Mouse (Mus musculus) midbrain, embryonic 10.5 days (tissue): ENCODE results near the gene Cabcoco1. TPM values are rescaled to one million over a fixed set of nuclear protein-coding genes. Genes with fewer than 3 reads are reported as not detected.

Source experiments
- DNase-seq: peaks from one replicate; pipeline ENCODE4 v3.0.0-alpha.2; 2017; ENCODE audit warnings: low spot score
- H3K27ac ChIP-seq: fragments of 300-500 bp; sonication (generic); replicated peaks from 2 replicates; pipeline ENCODE4 v1.5.1; 2016; ENCODE audit warnings: mild to moderate bottlenecking
- H3K27me3 ChIP-seq: fragments of 300-500 bp; sonication (generic); 2 replicates; pipeline ENCODE4 v1.6.1; 2016; ENCODE audit warnings: low read depth, mild to moderate bottlenecking; ENCODE audit not compliant: poor library complexity, severe bottlenecking
- H3K36me3 ChIP-seq: fragments of 300-500 bp; sonication (generic); 2 replicates; pipeline ENCODE4 v1.6.1; 2016; ENCODE audit warnings: mild to moderate bottlenecking, moderate library complexity
- H3K4me1 ChIP-seq: fragments of 300-500 bp; sonication (generic); 2 replicates; pipeline ENCODE4 v1.6.1; 2016
- H3K4me3 ChIP-seq: fragments of 300-500 bp; sonication (generic); 2 replicates; pipeline ENCODE4 v1.5.1; 2016; ENCODE audit warnings: mild to moderate bottlenecking, moderate library complexity
- H3K9me3 ChIP-seq: fragments of 300-500 bp; sonication (generic); replicated peaks from 2 replicates; pipeline ENCODE4 v1.6.1; 2016; ENCODE audit warnings: mild to moderate bottlenecking
- WGBS: fragments of 180-500 bp; shearing (Covaris S2); methylation state at CpG from one replicate; pipeline ENCODE4 v1.1.7; 2016; 5-methylcytosine and 5-hydroxymethylcytosine counted together
- polyA plus RNA-seq: library from polyadenylated mRNA; unstranded; fragments of >200 nt; fragmentation: Nextera tagmentation; extraction: Ambion mirVana; gene quantifications from 2 replicates; pipeline ENCODE4 v1.2.1, GENCODE M21; 2016

Gene Cabcoco1
- polyA plus RNA-seq, 1 experiment from 2014 or later: not detected

DNA sequence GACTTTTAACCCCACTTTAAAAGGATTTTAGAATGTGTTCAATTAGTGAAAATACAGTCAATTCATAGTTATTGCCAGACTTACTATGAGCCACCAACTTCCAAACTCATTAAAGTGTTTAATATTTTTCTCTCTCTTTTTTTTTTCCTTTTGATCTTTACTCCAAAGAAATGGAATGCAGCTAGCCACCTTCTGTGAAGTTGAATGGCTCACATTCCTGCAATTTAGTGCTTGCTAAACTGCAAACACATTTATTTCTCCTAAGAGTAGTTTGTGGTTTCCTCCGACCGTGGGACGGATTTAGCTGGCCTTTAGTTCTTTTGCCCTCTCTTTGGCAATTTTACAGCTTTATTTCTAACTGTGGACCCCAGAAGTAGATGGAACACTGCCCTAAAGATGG is 1.4 kb upstream of the Cabcoco1 start:
- WGBS: 79% methylated on average over 3 of the region's 3 CpGs
- Histone ChIP-seq H3K4me3 (no peak overlapping the region), H3K36me3 (no peaks in the 10 kb centered on the region), H3K4me1 (peaks cover 26% of the 10 kb centered on the region), H3K9me3 (no peaks in the 10 kb centered on the region), H3K27me3 (no peaks in the 10 kb centered on the region), H3K27ac (no peak overlapping the region)
- no peak for DNase-seq

DNA sequence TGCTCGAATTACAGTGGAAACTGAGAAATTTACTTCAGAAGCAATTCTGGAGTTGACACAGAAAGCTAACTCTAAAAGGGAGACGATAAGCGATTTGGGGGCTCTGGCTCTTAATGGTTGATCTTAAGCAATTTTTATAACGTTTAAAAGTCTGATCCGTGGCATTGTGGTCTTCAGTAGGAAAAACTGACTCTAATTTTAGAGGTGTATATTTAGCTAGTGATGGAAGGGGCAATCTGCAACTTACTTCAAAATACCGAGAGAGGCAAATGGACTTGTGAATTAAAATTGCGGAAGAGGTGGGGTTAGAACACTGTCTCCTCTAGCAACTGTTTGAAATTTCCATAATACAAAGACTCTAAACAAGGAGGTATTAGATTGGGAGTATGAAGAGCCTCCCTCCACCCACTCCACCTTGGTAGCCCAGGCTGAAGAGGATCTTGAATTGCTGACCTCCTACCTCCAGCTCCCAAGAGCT is 286 bp upstream of the Cabcoco1 start:
- H3K27me3 ChIP-seq: no peaks in the 10 kb centered on the region
- H3K27ac ChIP-seq: no peak overlapping the region; the same call in 1 of the 2 replicates
- peaks cover 26% of the 10 kb centered on the region for H3K4me1 ChIP-seq
- peak overlapping the region; percentile 37 for H3K4me3 ChIP-seq
- no peaks in the 10 kb centered on the region for H3K36me3 ChIP-seq
- WGBS: 52% methylated on average over 7 of the region's 7 CpGs
- no peak for DNase-seq
- no peaks in the 10 kb centered on the region for H3K9me3 ChIP-seq

DNA sequence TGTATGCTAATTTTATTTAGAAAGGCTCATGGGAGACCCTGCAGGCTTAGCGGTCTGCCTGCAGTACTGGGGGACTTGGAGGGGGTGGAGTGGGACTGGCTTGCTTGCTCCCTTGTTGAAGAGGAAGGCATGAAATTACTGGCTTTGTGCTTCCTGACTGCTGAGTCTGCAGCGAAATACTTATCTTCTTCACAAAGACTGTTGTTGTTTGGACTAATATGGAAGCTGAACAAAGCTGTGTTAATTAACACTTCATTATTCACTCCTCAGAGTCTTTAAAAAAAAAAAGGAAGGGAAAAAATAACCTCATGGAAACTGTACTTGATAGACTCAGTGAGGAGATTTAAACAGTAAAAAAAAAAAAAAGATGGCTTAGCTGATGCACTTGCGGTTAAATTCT is 1.1 kb downstream of the Cabcoco1 start:
- 52% methylated on average over 3 of the region's 3 CpGs for WGBS
- Histone ChIP-seq H3K27me3 (no peaks in the 10 kb centered on the region), H3K27ac (no peak overlapping the region), H3K4me1 (peaks cover 26% of the 10 kb centered on the region), H3K4me3 (no peak overlapping the region), H3K9me3 (no peaks in the 10 kb centered on the region), H3K36me3 (no peaks in the 10 kb centered on the region)
- DNase-seq: peak; percentile 19

DNA sequence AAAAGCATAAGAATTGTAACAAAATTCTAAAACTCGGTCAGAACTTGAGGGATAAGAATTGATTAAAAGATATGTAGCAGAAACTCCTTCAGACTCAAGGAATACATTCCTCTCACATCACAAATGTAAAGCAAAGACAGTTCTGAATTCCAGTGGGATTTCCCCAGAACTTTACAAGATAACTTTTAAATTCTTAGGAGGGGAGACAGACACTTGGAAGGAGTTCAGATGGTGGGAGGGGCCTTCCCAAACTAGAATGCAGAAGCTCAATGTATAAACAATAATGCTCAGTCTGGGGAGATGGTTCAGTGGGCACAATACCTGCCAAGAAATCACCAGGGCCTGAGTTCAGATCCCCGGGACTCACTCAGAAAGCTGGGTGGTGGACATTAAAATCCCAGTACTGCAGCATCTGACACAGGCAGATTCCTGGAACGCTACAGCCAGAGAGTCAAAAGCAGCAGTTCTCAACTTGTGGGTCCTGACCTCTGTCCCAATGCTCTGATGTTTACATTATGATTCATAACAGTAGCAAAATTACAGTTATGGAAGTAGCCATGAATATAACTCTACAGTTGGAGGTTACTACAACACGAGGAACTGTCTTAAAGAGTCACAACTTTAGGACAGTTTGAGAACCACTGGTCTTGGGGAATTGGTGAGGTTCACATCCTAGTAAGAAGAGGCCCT is 4.3 kb downstream of the Cabcoco1 start:
- H3K27ac ChIP-seq: no peak overlapping the region
- H3K27me3 ChIP-seq: no peaks in the 10 kb centered on the region
- H3K4me3 ChIP-seq: no peak overlapping the region
- DNase-seq: no peak
- no peaks in the 10 kb centered on the region for H3K36me3 ChIP-seq
- WGBS: 84% methylated on average over 4 of the region's 4 CpGs
- peaks cover 23% of the 10 kb centered on the region for H3K4me1 ChIP-seq
- no peaks in the 10 kb centered on the region for H3K9me3 ChIP-seq

DNA sequence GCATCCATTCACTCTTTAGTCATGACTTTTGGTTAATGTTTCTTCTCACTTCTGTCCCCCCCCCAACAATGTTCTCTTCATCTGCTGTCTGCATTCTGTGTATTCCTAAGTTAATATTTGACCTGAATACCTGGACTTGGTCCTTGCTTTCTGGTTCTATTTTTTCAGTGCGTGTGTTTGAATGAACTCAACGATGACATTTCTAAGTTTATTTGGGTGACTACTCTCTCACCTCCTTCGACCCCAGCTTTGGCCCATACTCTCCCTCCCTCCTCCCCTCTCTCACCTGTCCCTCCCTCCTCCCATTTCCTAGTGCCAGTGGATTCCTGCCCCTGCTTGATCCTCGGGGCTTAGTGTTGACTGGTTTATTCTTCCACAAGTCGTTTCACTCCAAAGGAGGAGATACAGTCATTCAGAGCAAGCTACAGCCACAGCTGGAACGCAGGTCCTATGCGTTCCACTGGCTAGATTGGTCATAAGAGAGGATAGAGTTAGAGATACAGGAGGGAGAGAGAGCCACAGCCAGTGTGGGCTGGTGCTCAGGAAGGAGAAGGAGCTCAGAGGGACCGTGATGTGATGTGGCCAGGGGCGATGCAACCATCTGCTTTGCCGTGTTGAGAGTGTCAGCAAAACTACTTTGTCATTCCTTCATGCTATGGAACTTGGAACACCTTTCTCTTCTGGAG is 12.2 kb downstream of the Cabcoco1 start:
- no peak overlapping the region for H3K27ac ChIP-seq
- WGBS: 88% methylated on average over 10 of the region's 10 CpGs
- no peaks in the 10 kb centered on the region for H3K4me1 ChIP-seq
- H3K36me3 ChIP-seq: no peaks in the 10 kb centered on the region
- no peaks in the 10 kb centered on the region for H3K27me3 ChIP-seq
- no peak overlapping the region for H3K4me3 ChIP-seq
- no peak for DNase-seq
- no peaks in the 10 kb centered on the region for H3K9me3 ChIP-seq

DNA sequence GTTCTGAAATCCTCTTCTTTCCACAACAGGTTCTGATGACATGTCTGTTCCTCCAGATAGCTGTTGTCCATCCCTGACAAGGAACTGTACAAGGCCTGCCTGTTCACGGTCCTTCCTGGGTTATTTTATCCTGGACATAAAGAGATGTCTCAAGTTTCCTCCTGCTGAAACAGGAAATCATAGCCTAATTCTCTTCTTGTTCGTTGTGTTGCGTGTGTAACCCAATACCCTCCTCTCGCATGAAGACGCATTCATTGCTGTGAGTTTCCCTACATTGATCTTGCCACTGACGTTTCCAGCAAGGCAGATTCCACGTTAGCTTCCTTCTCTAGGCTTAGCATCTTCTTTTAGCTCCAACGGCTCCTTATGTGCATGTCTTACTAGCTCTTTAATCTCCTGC is 12.7 kb downstream of the Cabcoco1 start:
- no peak for DNase-seq
- Histone ChIP-seq H3K27me3 (no peaks in the 10 kb centered on the region), H3K9me3 (no peaks in the 10 kb centered on the region), H3K4me3 (no peak overlapping the region), H3K36me3 (no peaks in the 10 kb centered on the region), H3K4me1 (no peaks in the 10 kb centered on the region), H3K27ac (no peak overlapping the region)
- 71% methylated on average over 8 of the region's 8 CpGs for WGBS

DNA sequence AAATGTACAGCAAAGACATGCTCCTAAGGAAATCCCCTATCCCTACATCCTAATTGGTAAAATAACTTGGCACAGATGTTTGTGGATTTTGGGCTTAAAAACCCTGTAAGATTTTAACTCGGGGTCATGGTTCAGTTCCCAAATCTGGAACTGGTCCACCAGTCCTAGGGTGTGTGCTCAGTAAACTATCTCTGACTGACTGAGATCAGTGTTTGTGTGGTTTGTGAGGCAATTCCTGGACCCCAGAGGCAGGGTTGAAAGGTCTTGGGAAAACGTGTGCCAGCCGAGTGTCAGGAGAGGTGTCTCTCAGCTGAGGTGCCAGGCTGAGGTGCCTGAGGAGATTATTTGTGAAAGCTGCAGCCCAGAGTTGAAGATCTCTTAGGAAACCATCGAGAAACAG is 19.6 kb downstream of the Cabcoco1 start:
- 79% methylated on average over 4 of the region's 4 CpGs for WGBS
- Histone ChIP-seq H3K36me3 (no peaks in the 10 kb centered on the region), H3K4me1 (no peaks in the 10 kb centered on the region), H3K4me3 (no peak overlapping the region), H3K9me3 (no peaks in the 10 kb centered on the region), H3K27ac (no peak overlapping the region), H3K27me3 (no peaks in the 10 kb centered on the region)
- no peak for DNase-seq

DNA sequence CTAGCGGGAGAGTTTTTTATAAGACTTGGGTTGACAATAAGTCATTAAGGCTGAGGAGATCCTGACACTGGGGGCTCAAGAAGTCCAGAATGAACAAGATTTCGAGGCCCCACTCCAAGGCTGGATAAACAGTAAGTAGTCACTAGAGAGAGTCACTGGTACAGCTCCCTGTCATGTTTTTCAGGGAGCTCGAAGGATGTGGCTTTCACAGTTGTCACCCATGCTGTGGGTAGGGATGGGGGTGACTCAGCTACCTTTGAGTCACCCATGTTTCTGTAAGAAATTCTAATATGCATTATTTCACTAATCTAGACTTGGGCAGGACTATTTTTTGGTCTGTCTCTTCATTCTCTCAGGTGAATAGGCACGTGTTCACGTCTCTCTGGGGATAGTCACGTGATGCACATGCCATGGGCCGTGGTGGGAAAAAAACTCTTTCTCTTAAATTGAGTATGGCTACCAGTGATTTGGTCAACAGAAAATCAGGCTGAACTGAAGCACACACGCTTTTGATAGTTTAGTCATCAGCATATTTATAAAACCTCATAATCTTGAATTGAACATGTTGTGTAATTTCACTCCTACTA is 29.2 kb downstream of the Cabcoco1 start:
- Histone ChIP-seq H3K9me3 (no peaks in the 10 kb centered on the region), H3K27ac (no peak overlapping the region), H3K4me3 (no peak overlapping the region), H3K4me1 (peaks cover 8% of the 10 kb centered on the region; the same call in 1 of the 2 replicates), H3K36me3 (no peaks in the 10 kb centered on the region), H3K27me3 (no peaks in the 10 kb centered on the region)
- DNase-seq: no peak
- 89% methylated on average over 8 of the region's 8 CpGs for WGBS

DNA sequence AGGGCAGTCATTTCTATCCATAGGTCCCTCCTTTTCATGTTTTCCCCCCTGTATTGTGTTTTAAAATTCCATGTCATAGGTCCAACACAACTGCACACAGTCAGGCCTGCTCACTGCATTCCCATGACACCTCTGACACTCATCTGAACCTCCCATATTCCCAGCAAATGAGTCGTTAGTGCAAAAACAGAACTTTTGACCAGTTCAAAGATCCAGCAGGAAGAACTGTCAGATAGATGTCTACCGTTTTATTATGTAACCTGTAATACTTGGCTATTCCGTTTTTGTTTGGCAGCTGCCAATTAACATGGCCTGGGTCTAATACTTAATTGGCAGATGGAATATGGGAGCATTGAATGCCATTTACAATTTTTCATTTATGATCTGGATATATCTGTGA is 34.0 kb downstream of the Cabcoco1 start:
- H3K27me3 ChIP-seq: no peaks in the 10 kb centered on the region
- no peaks in the 10 kb centered on the region for H3K9me3 ChIP-seq
- WGBS: 92% methylated on average over 3 of the region's 3 CpGs
- H3K4me3 ChIP-seq: no peak overlapping the region
- DNase-seq: no peak
- H3K4me1 ChIP-seq: peaks cover 8% of the 10 kb centered on the region; the same call in 1 of the 2 replicates
- no peaks in the 10 kb centered on the region for H3K36me3 ChIP-seq
- no peak overlapping the region for H3K27ac ChIP-seq

DNA sequence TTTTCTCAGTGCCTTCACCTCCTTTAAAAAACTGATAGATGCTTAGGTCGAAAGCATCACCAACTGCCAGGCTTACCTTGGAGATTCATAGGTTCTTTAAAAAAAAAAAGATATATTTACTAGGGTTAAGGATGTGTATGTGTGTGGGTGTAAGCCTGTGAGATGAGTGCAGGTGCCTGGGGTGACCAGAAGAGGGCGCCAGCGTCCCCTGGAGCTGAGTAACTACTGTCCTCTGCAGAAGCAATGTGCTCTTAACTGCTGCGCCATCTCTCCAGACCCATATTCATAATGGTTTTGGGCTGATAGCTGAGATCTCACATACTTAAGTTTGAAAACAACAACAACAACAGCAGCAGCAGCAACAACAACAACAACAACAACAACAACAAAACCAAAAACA is 35.5 kb downstream of the Cabcoco1 start:
- 88% methylated on average over 4 of the region's 4 CpGs for WGBS
- Histone ChIP-seq H3K36me3 (no peaks in the 10 kb centered on the region), H3K9me3 (no peaks in the 10 kb centered on the region), H3K4me1 (peaks cover 8% of the 10 kb centered on the region; the same call in 1 of the 2 replicates), H3K27me3 (no peaks in the 10 kb centered on the region), H3K27ac (no peak overlapping the region), H3K4me3 (no peak overlapping the region)
- no peak for DNase-seq

DNA sequence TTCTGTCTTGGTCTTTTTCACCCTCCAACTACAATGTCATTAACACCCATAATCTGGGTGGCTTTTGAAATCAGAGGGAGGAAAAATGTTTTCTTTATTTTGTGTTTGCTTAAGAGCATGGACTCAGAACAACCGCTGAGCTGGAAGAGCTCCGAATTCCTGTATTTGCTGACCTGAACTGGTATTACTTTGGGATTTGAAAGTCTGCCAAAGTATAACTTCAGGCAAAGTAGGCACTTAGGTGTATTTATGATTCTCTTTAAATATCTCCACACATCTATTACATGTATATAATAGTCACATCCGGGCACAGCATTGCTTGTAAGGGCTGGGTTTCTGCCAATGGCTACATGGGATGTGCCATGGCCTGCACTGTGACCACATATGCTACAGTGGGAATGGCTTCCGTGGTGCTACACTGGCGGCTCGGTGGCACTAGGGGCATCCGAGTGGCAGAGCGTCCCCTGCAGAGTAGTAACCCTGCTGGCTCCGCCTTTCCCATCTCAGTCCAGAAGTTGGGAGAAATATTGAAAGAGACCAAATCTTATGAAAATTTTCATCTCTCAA is 37.0 kb downstream of the Cabcoco1 start:
- no peak overlapping the region for H3K4me3 ChIP-seq
- H3K27ac ChIP-seq: no peak overlapping the region
- no peaks in the 10 kb centered on the region for H3K27me3 ChIP-seq
- H3K4me1 ChIP-seq: peaks cover 8% of the 10 kb centered on the region; the same call in 1 of the 2 replicates
- DNase-seq: no peak
- 94% methylated on average over 9 of the region's 9 CpGs for WGBS
- H3K9me3 ChIP-seq: no peaks in the 10 kb centered on the region
- H3K36me3 ChIP-seq: no peaks in the 10 kb centered on the region

DNA sequence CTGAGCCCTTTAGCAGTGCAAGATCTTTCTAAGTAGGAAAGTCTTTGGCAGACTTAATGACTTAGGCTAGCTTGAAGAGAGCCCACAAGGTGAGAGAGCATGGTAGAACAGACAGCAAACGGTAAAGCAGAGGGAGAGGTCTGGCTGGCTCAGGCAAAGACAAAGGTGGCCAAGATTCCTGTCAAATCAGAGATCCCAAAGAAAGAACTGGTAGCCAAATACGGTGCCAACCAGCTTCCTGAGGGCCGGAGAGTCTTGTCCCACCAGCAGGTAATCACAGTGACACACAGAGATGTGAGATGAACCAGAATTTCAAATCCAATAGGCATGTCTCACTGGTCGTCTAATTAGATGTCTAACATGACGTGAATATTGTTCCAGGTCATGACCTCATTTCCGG is 40.6 kb downstream of the Cabcoco1 start:
- H3K27me3 ChIP-seq: no peaks in the 10 kb centered on the region
- no peak for DNase-seq
- no peak overlapping the region for H3K4me3 ChIP-seq
- no peaks in the 10 kb centered on the region for H3K4me1 ChIP-seq
- H3K36me3 ChIP-seq: no peaks in the 10 kb centered on the region
- WGBS: 76% methylated on average over 6 of the region's 6 CpGs
- H3K9me3 ChIP-seq: no peaks in the 10 kb centered on the region
- H3K27ac ChIP-seq: no peak overlapping the region

DNA sequence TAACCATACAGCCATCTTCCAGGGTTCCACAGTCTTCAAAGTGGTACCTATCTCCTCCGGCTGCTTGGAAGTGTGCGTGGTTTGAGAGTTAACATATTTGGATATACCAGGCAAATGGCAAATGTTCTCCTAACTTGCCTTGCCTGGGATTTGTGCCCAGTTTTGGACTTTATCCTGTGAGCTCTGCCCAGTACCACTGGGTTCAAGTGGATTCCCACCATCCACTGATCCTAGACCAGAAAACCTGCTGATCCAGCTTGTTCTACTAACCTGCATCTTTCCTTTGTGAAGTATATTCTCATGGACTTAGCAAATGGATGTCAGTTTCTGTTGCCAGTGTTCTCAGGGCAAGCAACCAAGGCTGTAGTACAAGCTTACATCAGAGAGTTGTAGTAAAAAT is 46.5 kb downstream of the Cabcoco1 start:
- Histone ChIP-seq H3K9me3 (no peaks in the 10 kb centered on the region), H3K27ac (no peak overlapping the region), H3K27me3 (no peaks in the 10 kb centered on the region), H3K36me3 (no peaks in the 10 kb centered on the region), H3K4me1 (no peaks in the 10 kb centered on the region), H3K4me3 (no peak overlapping the region)
- 96% methylated on average over 2 of the region's 2 CpGs for WGBS
- DNase-seq: no peak
